22 mouse cellular contexts compared by ENCODE assay signal in the genomic region with DNA sequence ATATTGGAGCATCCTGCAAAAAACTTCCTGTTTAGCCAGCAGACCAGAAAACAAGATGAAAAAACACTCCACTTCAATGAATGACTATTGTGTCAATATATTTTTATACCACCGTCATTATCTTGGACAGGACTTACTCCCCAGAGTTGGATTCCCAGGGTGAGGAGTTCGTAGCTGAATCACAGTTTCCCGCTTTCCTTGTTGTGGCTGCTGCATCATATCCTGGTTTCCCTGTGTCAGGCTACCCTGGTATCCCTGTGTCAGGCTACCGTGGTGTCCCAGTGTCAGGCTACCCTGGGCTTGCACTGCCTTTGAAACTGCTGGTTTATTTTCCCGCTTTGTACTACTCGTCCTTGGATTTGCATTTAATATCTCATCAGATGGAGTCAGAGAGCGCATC.
"Had no signal": no experiment of that assay in that cellular context is flagged by ENCODE, and none has a peak within 500 bp of the region (broad histone marks: within the 10 kb centered on the region; RNA-seq: fewer than 3 reads in every experiment).

No protein-coding gene starts in this region.

- H3K9ac ChIP-seq: limb, embryonic 12.5 days; limb, embryonic 15.5 days; liver, embryonic 13.5 days; lung, embryonic 15.5 days; midbrain, embryonic 13.5 days; neural tube, embryonic 13.5 days; stomach, embryonic 15.5 days had no signal

- H3K27ac ChIP-seq: kidney, postnatal 0 days; limb, embryonic 12.5 days; limb, embryonic 15.5 days; liver, embryonic 13.5 days; lung, embryonic 15.5 days; midbrain, embryonic 10.5 days; midbrain, embryonic 13.5 days; neural tube, embryonic 13.5 days; stomach, embryonic 15.5 days had no signal

- H3K27me3 ChIP-seq: limb, embryonic 12.5 days; limb, embryonic 15.5 days; liver, embryonic 13.5 days; lung, embryonic 15.5 days; megakaryocyte, embryonic 14.5 days; midbrain, embryonic 13.5 days; neural tube, embryonic 13.5 days; stomach, embryonic 15.5 days had no signal

- H3K36me3 ChIP-seq: limb, embryonic 12.5 days; limb, embryonic 15.5 days; liver, embryonic 13.5 days; lung, embryonic 15.5 days; midbrain, embryonic 10.5 days; midbrain, embryonic 13.5 days; neural tube, embryonic 13.5 days; stomach, embryonic 15.5 days had no signal

- H3K4me1 ChIP-seq: limb, embryonic 12.5 days; limb, embryonic 15.5 days; liver, embryonic 13.5 days; lung, embryonic 15.5 days; midbrain, embryonic 10.5 days; midbrain, embryonic 13.5 days; neural tube, embryonic 13.5 days; stomach, embryonic 15.5 days had no signal

- H3K9me3 ChIP-seq: limb, embryonic 12.5 days; limb, embryonic 15.5 days; liver, embryonic 13.5 days; lung, embryonic 15.5 days; midbrain, embryonic 10.5 days; midbrain, embryonic 13.5 days; neural tube, embryonic 13.5 days; stomach, embryonic 15.5 days had no signal

- DNase-seq: kidney, adult 8-10 months; left cerebral cortex, postnatal 4 days; liver, embryonic 13.5 days; lung, adult 18-20 months; lung, postnatal 10 days; lung, postnatal 36 days; retina, postnatal 1 day; right cerebral cortex, postnatal 25 days; spleen, adult 18-20 months; thymus, postnatal 25 days had no signal

- H3K4me3 ChIP-seq: limb, embryonic 12.5 days; limb, embryonic 15.5 days; liver, embryonic 13.5 days; lung, embryonic 15.5 days; midbrain, embryonic 10.5 days; midbrain, embryonic 13.5 days; myocyte; neural tube, embryonic 13.5 days; stomach, embryonic 15.5 days had no signal

- ATAC-seq: intestine, embryonic 16.5 days; midbrain, embryonic 13.5 days; midbrain, embryonic 16.5 days had no signal

- H3K4me2 ChIP-seq: limb, embryonic 12.5 days; limb, embryonic 15.5 days; liver, embryonic 13.5 days; lung, embryonic 15.5 days; midbrain, embryonic 13.5 days; neural tube, embryonic 13.5 days; stomach, embryonic 15.5 days had no signal
